Mouse (Mus musculus) cerebral cortex, adult 2 months (tissue): ENCODE results near the gene Cops7b.

Experiments used
- WGBS: fragments of 180-500 bp; shearing (Covaris S2); methylation state at CpG from one replicate; pipeline ENCODE4 v1.1.7; 2018; 5-methylcytosine and 5-hydroxymethylcytosine counted together

Cops7b gene

GRCm38 (mm10) chr1:86596512-86596911 lies 13.8 kb downstream of the Cops7b start:
- WGBS = 58% methylated on average over 6 of the region's 6 CpGs

DNA sequence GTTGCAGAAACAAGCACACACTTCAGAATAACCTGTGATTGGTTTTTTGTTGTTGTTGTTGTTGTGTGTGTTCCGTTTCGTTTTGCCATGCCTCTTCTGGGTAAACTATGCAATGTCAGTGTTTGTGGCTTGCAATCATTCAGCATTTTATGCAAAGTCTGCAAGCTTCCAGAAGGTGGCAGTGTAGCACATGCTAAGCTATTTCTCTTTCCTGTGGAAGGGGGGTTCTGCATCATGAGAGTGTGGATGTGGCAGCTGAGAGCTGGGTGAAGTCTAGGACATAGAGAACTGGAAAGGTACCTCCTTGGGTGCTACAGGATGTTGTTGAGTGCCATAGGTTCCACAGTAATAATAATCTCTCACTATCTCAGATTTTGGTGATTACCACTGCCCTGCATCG lies 15.8 kb downstream of the Cops7b start:
- WGBS = 49% methylated on average over 3 of the region's 3 CpGs

DNA sequence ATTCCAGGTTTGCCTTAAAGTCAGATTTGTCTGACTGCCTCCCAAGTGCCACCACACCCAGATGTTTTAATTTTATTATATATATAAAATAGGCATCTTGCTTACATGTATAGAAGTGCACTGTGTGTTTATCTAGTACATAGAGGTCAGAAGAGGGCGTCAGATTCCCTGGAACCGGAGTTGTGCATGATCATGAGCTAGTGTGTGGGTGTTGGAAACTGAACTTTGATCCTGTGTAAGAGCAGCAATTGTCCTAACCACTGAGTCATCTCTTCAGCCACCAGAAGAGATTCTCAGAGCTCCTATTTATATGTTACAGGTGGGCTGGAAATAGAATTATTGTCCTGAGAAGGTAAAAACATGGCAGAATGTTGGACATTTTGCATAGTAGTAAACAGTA lies 17.4 kb downstream of the Cops7b start:
- WGBS = 77% methylated on average over 2 of the region's 2 CpGs

DNA sequence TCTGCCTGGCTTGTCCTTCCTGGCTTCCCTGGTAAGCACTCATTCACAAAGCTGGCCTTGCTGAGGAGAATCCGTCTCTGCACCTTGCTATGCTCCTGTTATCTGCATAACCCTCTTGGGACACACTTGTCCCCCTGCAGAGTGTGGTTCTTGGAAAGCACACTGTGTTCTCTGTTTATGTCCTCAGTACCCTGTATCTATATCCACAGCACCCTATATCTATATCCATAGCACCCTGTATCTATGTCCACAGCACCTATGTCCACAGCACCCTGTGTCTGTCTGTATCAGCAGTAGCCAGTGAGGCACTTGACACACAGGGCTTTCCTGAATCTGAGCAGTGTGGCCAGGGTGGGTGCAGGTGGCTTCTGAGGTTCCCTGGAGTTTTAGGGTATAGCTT lies 28.2 kb downstream of the Cops7b start:
- 88% methylated on average over 1 of the region's 1 CpGs for WGBS

DNA sequence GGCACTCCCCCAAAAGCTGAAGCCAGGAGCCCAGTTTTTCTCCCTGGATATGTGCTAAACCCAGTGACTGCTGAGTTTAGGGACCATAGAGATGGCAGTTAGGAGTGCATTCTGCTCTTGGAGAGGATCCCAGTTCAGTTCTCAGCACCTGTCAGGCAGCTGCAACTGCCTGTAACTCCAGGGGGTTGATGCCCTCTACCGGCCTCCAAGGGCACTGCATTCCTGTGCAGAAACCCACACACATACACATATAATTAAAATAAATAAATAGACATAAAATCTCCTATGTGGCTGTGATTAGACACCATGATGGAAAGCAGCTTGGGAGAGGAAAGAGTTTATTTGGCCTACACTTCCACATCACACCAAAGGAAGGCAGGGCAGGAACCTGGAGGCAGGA lies 29.4 kb downstream of the Cops7b start:
- 66% methylated on average over 1 of the region's 1 CpGs for WGBS

- 63% methylated on average over 10 of the region's 10 CpGs for WGBS
Measured at GRCm38 (mm10) chr1:86618454-86619125, 35.9 kb downstream of the Cops7b start.

DNA sequence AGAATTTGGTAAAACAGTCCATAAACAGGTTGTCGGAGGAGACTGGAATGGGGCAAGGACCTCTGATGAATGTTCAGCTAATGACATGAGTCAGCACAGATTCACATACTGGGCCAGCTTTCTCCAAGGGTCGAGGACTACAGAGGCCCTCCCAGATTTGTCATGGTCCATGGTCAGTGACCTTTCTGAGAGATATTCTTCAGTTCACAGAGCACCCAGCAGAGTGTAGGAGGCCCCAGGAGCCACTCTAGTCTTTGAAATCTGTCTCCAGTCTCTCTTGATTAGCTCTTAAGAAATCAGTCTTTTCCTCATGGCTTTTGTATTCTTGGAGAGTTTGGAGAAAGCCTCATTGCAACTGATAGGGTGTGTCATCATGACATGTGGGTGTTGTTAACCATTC lies 39.6 kb downstream of the Cops7b start:
- WGBS = 93% methylated on average over 2 of the region's 2 CpGs

GRCm38 (mm10) chr1:86623001-86624000 lies 40.6 kb downstream of the Cops7b start:
- WGBS = 61% methylated on average over 16 of the region's 16 CpGs

GRCm38 (mm10) chr1:86628270-86628669 lies 45.6 kb downstream of the Cops7b start:
- 83% methylated on average over 3 of the region's 3 CpGs for WGBS

GRCm38 (mm10) chr1:86629936-86630335 lies 47.2 kb downstream of the Cops7b start:
- 64% methylated on average over 4 of the region's 4 CpGs for WGBS

- WGBS = 90% methylated on average over 4 of the region's 4 CpGs
Measured at GRCm38 (mm10) chr1:86630527-86630926, 47.8 kb downstream of the Cops7b start.

GRCm38 (mm10) chr1:86632732-86633380 lies 50.2 kb downstream of the Cops7b start:
- WGBS = 64% methylated on average over 6 of the region's 6 CpGs

DNA sequence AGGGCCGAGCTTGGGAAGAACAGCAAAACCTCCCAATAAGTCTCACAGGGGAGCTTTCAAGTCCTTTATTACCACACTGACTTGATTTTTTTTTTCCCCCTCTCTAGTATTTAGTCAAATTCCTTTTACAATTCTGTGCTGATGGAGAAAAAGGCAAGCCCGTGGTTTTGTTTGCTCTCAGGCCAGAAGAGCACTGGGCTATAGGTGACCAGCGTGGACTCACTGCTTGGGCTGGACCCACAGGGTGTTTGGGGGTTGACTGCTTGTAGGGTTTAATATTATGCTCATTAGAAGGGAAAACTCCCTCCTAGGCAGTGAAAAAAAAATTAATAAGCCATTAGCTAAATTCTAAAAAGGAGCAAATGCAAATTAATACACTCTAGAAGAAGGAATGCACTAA lies 50.7 kb downstream of the Cops7b start:
- WGBS = 70% methylated on average over 3 of the region's 3 CpGs

DNA sequence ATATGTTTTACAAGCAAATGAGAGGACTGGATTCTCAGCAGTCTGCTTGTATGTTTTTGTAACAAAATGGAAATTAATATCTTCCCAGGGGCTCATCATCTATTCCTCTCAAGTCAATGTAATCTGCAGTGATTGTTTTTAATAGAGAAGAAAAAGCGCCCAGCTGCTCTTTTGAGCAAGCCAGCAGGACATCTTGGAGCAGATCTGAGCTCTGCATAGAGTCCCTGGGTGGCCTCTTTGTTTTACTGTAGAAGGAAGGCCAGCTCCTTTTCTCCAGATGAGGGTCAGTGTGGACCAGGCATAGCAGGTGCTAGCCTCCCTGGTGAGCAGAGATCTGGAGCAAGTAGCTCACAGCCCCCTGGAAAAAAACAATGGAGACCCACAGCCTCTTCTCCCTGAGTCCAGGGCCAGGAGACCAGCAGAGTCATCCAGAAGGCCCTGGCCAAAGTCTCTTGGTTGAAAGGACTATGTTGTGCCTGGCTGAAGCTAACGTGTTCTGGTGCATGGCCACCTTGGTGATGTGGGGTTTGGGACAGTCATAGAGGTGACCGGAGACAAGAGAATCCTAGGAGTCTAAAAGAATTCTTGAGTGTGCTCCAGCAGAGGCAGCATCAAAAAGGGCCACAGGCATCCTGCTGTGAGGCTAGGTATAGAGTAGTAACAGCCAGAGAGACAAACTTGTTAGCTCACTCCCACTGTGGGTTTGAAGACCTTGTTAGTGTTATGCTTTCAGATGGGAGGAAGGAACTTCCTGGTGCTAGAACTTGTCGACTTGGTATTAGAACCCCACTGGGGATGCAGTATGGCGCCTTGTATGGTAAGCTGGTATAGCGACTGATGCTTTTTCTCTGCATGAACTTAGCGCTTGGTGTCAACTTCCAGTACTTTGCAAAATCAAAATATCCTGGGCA lies 51.4 kb downstream of the Cops7b start:
- 62% methylated on average over 7 of the region's 7 CpGs for WGBS

DNA sequence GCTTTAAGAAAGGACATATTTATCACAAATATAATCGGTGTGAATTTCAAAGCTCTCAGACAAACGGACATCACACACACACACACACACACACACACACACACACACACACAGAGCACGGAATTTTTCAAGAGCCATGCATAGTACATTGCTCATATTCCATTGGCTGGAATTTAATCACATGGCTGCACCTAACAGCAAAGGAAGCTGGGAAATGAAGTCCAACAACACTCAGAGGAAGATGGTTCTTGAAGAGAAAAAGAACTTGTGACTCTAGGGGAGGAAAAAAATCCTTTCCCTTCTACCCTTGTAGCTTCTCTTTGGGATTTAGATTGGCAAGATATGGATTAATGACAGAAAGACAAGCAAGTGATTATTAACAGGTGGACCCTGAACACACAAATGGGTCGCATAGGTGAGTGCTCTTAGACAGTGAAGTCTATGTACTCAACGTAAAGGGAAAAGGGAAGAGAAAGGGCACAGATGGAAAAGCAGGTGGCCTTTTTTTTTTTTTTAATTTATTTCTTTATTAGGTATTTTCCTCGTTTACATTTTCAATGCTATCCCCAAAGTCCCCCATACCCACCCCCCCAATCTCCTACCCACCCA lies 52.2 kb downstream of the Cops7b start:
- WGBS = 53% methylated on average over 6 of the region's 6 CpGs

GRCm38 (mm10) chr1:86643101-86643809 lies 60.6 kb downstream of the Cops7b start:
- WGBS = 63% methylated on average over 13 of the region's 13 CpGs

- 76% methylated on average over 2 of the region's 2 CpGs for WGBS
Measured at GRCm38 (mm10) chr1:86647517-86647916, 64.8 kb downstream of the Cops7b start.

DNA sequence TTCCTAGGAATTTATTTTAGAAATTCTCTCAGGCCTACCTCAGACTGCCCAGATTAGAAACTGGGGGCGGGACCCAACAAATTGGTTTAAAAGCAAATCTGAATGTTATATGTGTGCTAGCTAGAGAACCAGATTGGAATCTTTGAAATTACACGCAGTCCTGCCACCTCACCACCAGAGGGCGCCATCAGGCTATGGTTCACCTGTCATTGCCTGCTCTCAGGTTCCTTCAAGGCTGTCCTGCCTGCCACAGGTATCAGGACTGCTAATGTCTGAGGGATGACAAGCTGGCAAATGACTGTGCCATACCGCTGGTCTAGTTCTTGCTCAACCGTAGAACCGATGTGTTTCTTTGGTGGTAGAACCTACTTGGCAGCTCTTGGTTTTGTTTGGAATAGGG lies 67.6 kb downstream of the Cops7b start:
- WGBS = 13% methylated on average over 6 of the region's 6 CpGs

DNA sequence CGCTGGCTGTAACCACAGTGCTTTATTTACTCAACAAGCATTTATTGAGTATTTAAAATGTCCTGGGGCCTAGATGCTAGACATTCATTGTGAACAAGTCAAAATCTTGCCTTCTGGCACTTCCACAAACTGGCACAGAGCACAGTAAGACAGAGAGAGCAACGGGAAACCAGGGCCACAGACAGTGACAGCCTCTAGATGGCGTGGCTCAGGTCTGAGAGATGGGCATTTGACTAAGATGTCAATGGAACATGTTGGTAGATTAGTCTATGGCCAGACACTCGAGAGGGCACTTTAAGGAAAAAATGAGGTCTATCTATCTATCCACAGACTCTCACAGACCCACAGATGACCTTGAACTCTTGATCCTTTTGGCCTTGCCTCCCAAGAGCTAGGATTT lies 70.0 kb downstream of the Cops7b start:
- 79% methylated on average over 4 of the region's 4 CpGs for WGBS

- 62% methylated on average over 5 of the region's 5 CpGs for WGBS
Measured at GRCm38 (mm10) chr1:86657071-86657470, 74.4 kb downstream of the Cops7b start.
